Mouse (Mus musculus) liver, adult 2 months (tissue): ENCODE measurements around the gene Bnc2. TPM values are rescaled to one million over a fixed set of nuclear protein-coding genes. Genes with fewer than 3 reads are reported as not detected.
A peak's percentile ranks its signal among the peaks of the same experiment; 100 is the strongest.

Experiments
- DNase-seq: peaks from one replicate; pipeline ENCODE4 v3.0.0-alpha.2; 2011; ENCODE audit warnings: low read depth, low spot score; ENCODE audit errors: extremely low read depth
- H3K27ac ChIP-seq: fragments of 200-500 bp; replicated peaks from 2 replicates; pipeline ENCODE4 v1.5.1; 2012; ENCODE audit warnings: low read depth, mild to moderate bottlenecking, control low read depth, inconsistent platforms, low read length; ENCODE audit not compliant: insufficient read depth
- H3K27me3 ChIP-seq: fragments of 200-500 bp; 2 replicates; pipeline ENCODE4 v1.6.1; 2012; ENCODE audit warnings: mild to moderate bottlenecking, moderate library complexity, low read length, inconsistent platforms; ENCODE audit not compliant: control insufficient read depth, insufficient read depth
- H3K36me3 ChIP-seq: fragments of 200-500 bp; 2 replicates; pipeline ENCODE4 v1.6.1; 2012; ENCODE audit warnings: low read length, inconsistent platforms; ENCODE audit not compliant: control insufficient read depth, insufficient read depth
- H3K4me1 ChIP-seq: fragments of 200-500 bp; 2 replicates; pipeline ENCODE4 v1.6.1; 2011; ENCODE audit warnings: low read length; ENCODE audit not compliant: control insufficient read depth, insufficient read depth
- H3K4me3 ChIP-seq: fragments of 200-500 bp; 2 replicates; pipeline ENCODE4 v1.5.1; 2011; ENCODE audit warnings: low read depth, mild to moderate bottlenecking, control low read depth, low read length, moderate library complexity; ENCODE audit not compliant: insufficient read depth
- H3K79me2 ChIP-seq: fragments of 200-500 bp; 2 replicates; pipeline ENCODE4 v1.6.1; 2012; ENCODE audit warnings: inconsistent platforms, mild to moderate bottlenecking, low read length, moderate library complexity; ENCODE audit not compliant: control insufficient read depth, insufficient read depth
- H3K9ac ChIP-seq: fragments of 200-500 bp; 2 replicates; pipeline ENCODE4 v1.6.1; 2012; ENCODE audit warnings: low read depth, mild to moderate bottlenecking, control low read depth, inconsistent platforms, low read length
- CTCF ChIP-seq: fragments of 200-500 bp; IDR thresholded peaks from 2 replicates; pipeline ENCODE4 v1.5.1; 2011; ENCODE audit warnings: low read depth, low read length, control low read depth
- POLR2A ChIP-seq: fragments of 200-500 bp; IDR thresholded peaks from 2 replicates; pipeline ENCODE4 v1.6.1; 2011; ENCODE audit warnings: low read length, control low read depth; ENCODE audit not compliant: insufficient read depth; ENCODE audit errors: extremely low read depth
- WGBS: fragments of 180-500 bp; shearing (Covaris S2); methylation state at CpG from one replicate; pipeline ENCODE4 v1.1.7; 2018; 5-methylcytosine and 5-hydroxymethylcytosine counted together
- polyA plus RNA-seq: library from polyadenylated mRNA; depleted of rRNA; stranded (reverse); fragments of >200 nt; gene quantifications from 2 replicates; pipeline ENCODE4 v1.2.3, GENCODE M21; 2012
- total RNA-seq: library from RNA; depleted of rRNA; stranded (reverse); fragments of >200 nt; gene quantifications from 2 replicates; pipeline ENCODE4 v1.2.3, GENCODE M21; 2014

Bnc2 gene
- total and polyA plus RNA-seq, 2 experiments, result 0.09 to 0.12 TPM

DNA sequence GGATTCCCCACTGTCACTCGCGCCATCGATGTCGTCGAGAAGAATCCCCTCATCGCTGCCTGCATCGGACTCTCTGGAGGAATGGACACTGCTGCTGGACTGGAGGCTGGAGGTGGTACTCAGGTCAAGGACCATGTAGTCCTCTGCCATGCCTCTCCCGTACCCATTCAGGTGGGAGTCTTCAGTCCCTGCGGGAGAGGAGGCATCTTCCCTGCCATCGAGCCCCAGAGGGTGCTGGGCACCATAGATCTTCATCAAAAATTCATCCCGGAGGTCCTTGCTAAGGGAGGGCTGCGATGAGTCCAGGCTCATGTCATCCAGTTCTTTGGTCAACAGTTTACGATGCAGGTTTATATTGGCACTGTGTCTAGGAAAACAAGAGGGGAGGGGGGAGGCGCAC is 399.0 kb downstream of the Bnc2 start:
- H3K79me2 ChIP-seq, result no peaks in the 10 kb centered on the region
- DNase-seq, result no peak
- H3K36me3 ChIP-seq, result no peaks in the 10 kb centered on the region
- H3K4me3 ChIP-seq, result no peak overlapping the region
- H3K27me3 ChIP-seq, result no peaks in the 10 kb centered on the region
- no peak overlapping the region for H3K27ac ChIP-seq
- no peak overlapping the region for H3K9ac ChIP-seq
- 93% methylated on average over 14 of the region's 14 CpGs for WGBS
- TF ChIP-seq CTCF, result no peak
- no peak for TF ChIP-seq POLR2A
- H3K4me1 ChIP-seq, result no peaks in the 10 kb centered on the region

DNA sequence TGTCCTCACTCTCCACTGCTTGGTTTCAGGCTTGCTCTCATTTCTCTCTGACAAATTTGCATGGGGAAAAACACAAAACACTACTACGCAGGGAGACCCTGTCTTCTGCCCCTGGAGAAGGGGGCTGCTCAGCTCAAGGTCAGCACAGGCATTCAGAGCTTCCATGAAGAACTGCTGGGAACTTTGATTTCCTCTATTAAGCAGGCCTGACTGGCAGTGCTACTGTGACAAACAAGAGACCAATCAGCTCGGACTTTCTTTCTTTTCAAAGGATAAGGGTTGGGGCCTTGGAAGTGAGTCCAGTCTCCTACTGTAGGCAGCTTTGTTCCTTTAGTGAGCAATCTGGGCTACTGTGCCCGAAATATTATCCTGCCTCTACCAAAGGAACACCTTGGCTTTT is 400.9 kb downstream of the Bnc2 start:
- no peak overlapping the region for H3K4me3 ChIP-seq

DNA sequence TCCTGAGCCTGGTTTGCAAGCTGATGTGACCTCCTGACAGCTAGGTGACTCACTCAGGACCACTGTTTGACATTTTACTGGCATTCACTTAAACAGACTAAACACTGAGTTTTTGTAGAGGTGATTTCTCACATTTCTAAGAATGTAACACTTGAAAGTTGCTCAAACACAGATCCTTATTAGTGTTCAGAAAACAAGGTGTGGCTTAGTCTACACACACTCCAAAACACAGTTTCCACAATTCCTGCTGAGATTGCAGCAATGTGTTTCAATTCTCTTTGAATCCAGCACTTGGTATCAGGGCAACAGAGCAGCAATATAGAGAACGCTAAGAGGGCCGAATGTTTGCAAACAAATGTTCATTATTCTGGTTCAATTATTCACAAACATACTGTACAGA is 402.2 kb downstream of the Bnc2 start:
- no peak for DNase-seq
- Histone ChIP-seq H3K27me3 (no peaks in the 10 kb centered on the region), H3K27ac (no peak overlapping the region), H3K9ac (no peak overlapping the region), H3K36me3 (no peaks in the 10 kb centered on the region), H3K4me3 (no peak overlapping the region), H3K79me2 (no peaks in the 10 kb centered on the region), H3K4me1 (no peaks in the 10 kb centered on the region)
- TF ChIP-seq CTCF (no peak), POLR2A (no peak)
- 74% methylated on average over 2 of the region's 2 CpGs for WGBS

More for the DNA sequence above, 400.9 kb downstream of the Bnc2 start:
- Histone ChIP-seq H3K27ac (no peak overlapping the region), H3K4me1 (no peaks in the 10 kb centered on the region), H3K79me2 (no peaks in the 10 kb centered on the region), H3K27me3 (no peaks in the 10 kb centered on the region), H3K9ac (no peak overlapping the region), H3K36me3 (no peaks in the 10 kb centered on the region)
- DNase-seq, result no peak
- WGBS, result 85% methylated on average over 3 of the region's 3 CpGs
- TF ChIP-seq POLR2A (no peak), CTCF (no peak)

DNA sequence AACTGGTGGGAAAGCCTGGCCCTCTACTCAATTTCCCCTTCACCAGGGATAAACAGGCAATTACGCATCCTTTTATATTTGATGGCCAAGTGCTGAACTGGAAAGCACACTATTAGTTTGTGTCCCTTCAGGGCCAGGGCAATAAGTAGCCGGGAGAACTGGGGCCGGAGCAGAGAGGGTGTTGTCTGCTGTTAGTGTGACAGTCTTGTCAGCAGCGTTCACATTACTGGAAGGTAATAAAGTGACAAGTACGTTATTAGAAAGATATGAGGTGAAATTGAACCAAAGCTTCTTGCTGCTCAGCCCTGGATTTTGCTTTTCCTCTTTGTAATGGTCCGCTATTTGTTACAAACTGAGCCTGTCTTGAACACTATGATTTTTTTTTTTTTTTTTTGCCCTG is 405.2 kb downstream of the Bnc2 start:
- no peaks in the 10 kb centered on the region for H3K4me1 ChIP-seq
- H3K27ac ChIP-seq, result no peak overlapping the region
- no peaks in the 10 kb centered on the region for H3K36me3 ChIP-seq
- no peak overlapping the region for H3K9ac ChIP-seq
- WGBS, result 86% methylated on average over 6 of the region's 6 CpGs
- no peak for TF ChIP-seq POLR2A
- TF ChIP-seq CTCF, result no peak
- H3K79me2 ChIP-seq, result no peaks in the 10 kb centered on the region
- H3K4me3 ChIP-seq, result no peak overlapping the region
- DNase-seq, result no peak
- H3K27me3 ChIP-seq, result no peaks in the 10 kb centered on the region

DNA sequence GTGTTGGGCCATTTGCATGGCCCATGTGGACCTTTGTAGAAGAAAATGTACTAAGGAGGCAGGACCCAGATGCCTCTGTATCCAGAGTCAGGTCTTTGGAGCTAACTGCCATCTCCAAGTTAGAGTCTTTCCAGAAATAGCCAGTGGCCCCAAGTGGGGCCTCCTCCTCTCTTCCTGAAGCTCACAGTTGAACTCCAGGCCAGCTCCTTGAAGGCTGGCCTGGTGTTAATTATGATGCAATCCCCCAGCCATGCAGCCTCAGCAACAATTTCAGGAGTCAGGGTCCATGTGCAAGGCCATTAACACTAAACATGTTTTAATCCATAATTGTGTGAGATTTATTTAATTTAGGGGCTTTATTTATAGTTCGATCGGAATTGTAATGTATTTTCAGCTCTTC is 427.7 kb downstream of the Bnc2 start:
- 97% methylated on average over 2 of the region's 2 CpGs for WGBS
- TF ChIP-seq CTCF, result no peak
- TF ChIP-seq POLR2A, result no peak
- no peaks in the 10 kb centered on the region for H3K27me3 ChIP-seq
- no peaks in the 10 kb centered on the region for H3K36me3 ChIP-seq
- no peak for DNase-seq
- no peak overlapping the region for H3K27ac ChIP-seq
- H3K9ac ChIP-seq, result no peak overlapping the region
- no peak overlapping the region for H3K4me3 ChIP-seq
- H3K79me2 ChIP-seq, result no peaks in the 10 kb centered on the region
- no peaks in the 10 kb centered on the region for H3K4me1 ChIP-seq

DNA sequence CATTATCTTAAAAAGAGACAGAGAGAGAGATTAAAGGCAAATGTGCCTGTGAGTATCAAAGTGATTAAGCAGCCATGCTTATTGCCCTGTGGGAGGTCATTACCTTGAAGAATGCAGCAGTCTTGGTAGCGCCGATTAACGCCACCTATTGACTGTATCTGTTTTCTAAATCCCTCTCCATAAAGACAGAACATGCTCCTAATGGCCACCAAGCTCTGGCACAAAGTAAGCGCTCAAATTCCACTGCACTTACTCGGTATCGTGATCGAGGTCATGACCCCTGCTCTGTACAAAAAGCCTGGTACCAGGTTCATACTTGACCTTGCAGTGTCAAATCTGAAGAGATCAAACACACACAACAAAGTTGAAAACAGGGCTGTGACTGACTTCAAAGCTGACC is 442.7 kb downstream of the Bnc2 start:
- Histone ChIP-seq H3K27ac (no peak overlapping the region), H3K79me2 (no peaks in the 10 kb centered on the region), H3K9ac (no peak overlapping the region), H3K4me3 (no peak overlapping the region), H3K4me1 (no peaks in the 10 kb centered on the region), H3K36me3 (no peaks in the 10 kb centered on the region), H3K27me3 (no peaks in the 10 kb centered on the region)
- WGBS, result 63% methylated on average over 7 of the region's 7 CpGs
- TF ChIP-seq POLR2A (no peak), CTCF (no peak)
- peak; percentile 15 for DNase-seq
